Mouse (Mus musculus) adrenal gland, adult 8-10 months (tissue): Measurements from ENCODE around the gene Pgpep1l. TPM values are rescaled to one million over a fixed set of nuclear protein-coding genes. Genes with fewer than 3 reads are reported as not detected.
"Not testable (repeated sequence)": the region's sequence is repeated elsewhere in the genome, so short reads cannot be mapped to it uniquely, and the experiment has no call there.

ENCODE experiments used
- DNase-seq: peaks from one replicate; pipeline ENCODE4 v3.0.0; 2022
- total RNA-seq, 4 experiments: library from RNA; stranded (reverse); gene quantifications; 2 replicates each; pipeline ENCODE4 v1.2.4; 2022

The Pgpep1l gene
- total RNA-seq, 4 experiments from 2014 or later: 0.59 TPM; not detected in 3

- DNase-seq: no peak
Measured at GRCm38 (mm10) chr7:68282304-68283132, 18.5 kb upstream of the Pgpep1l start.

GRCm38 (mm10) chr7:68281341-68281740 is 17.3 kb upstream of the Pgpep1l start:
- no peak for DNase-seq

GRCm38 (mm10) chr7:68280352-68280869 is 16.4 kb upstream of the Pgpep1l start:
- DNase-seq: no peak

GRCm38 (mm10) chr7:68279481-68279880 is 15.4 kb upstream of the Pgpep1l start:
- DNase-seq: no peak

- no peak for DNase-seq
Measured at GRCm38 (mm10) chr7:68278908-68279307, 14.9 kb upstream of the Pgpep1l start.

- no peak for DNase-seq
Measured at GRCm38 (mm10) chr7:68278385-68278784, 14.4 kb upstream of the Pgpep1l start.

GRCm38 (mm10) chr7:68277897-68278270 is 13.9 kb upstream of the Pgpep1l start:
- no peak for DNase-seq

- no peak for DNase-seq
Measured at GRCm38 (mm10) chr7:68277054-68277896, 13.2 kb upstream of the Pgpep1l start.

- no peak for DNase-seq
Measured at GRCm38 (mm10) chr7:68275838-68276731, 12.1 kb upstream of the Pgpep1l start.

GRCm38 (mm10) chr7:68275445-68275837 is 11.4 kb upstream of the Pgpep1l start:
- DNase-seq: not testable (repeated sequence)

GRCm38 (mm10) chr7:68274951-68275350 is 10.9 kb upstream of the Pgpep1l start:
- no peak for DNase-seq

- no peak for DNase-seq
Measured at GRCm38 (mm10) chr7:68274218-68274617, 10.2 kb upstream of the Pgpep1l start.

GRCm38 (mm10) chr7:68273515-68273914 is 9.5 kb upstream of the Pgpep1l start, which contains the start of gene Fam169b:
Gene Fam169b, plus strand, starts transcription at chr7:68273839.
- DNase-seq: no peak

GRCm38 (mm10) chr7:68272607-68273006 is 8.6 kb upstream of the Pgpep1l start:
- no peak for DNase-seq

- no peak for DNase-seq
Measured at GRCm38 (mm10) chr7:68271816-68272215, 7.8 kb upstream of the Pgpep1l start.

GRCm38 (mm10) chr7:68270551-68270950 is 6.5 kb upstream of the Pgpep1l start:
- DNase-seq: no peak

GRCm38 (mm10) chr7:68266691-68267090 is 2.7 kb upstream of the Pgpep1l start:
- no peak for DNase-seq

- DNase-seq: no peak
Measured at GRCm38 (mm10) chr7:68265391-68265790, 1.4 kb upstream of the Pgpep1l start.

GRCm38 (mm10) chr7:68264531-68264930 is 498 bp upstream of the Pgpep1l start:
- no peak for DNase-seq

GRCm38 (mm10) chr7:68263346-68264027 is 546 bp downstream of the Pgpep1l start:
- DNase-seq: no peak

GRCm38 (mm10) chr7:68262612-68263200 is 1.3 kb downstream of the Pgpep1l start:
- DNase-seq: no peak
